Mouse (Mus musculus) CH12.LX (cell line): ENCODE measurements at regions not wholly inside any gene's neighbourhood (a gene's known extent, or its start where the extent isn't known, plus 50 kb on each side); places are given as distances from the start of the nearest gene placed in this dataset.

Experiments
- CTCF ChIP-seq, 2 experiments: IDR thresholded peaks in 1 of 2; conservative IDR thresholded peaks in 1 of 2; 2 replicates each; pipeline ENCODE4 v1.5.1; 2011 to 2012; ENCODE audit warnings: low read depth in 2 of 2, low read length in 2 of 2, improper control_type of control experiment in 1 of 2, inconsistent platforms in 1 of 2, mild to moderate bottlenecking in 1 of 2, moderate library complexity in 1 of 2
- MAFK ChIP-seq: IDR thresholded peaks from 2 replicates; pipeline ENCODE4 v1.6.1; 2011; ENCODE audit warnings: low read length, improper control_type of control experiment; ENCODE audit not compliant: insufficient replicate concordance
- USF1 ChIP-seq: IDR thresholded peaks from 2 replicates; pipeline ENCODE4 v1.6.1; 2014; ENCODE audit warnings: low read depth, mild to moderate bottlenecking, inconsistent platforms, low read length, improper control_type of control experiment

- TF ChIP-seq USF1 (no peak), CTCF (conservative IDR thresholded peaks at IDR 0.05 in 1 of 2, IDR thresholded peaks at IDR 0.05 in 1 of 2; ENCODE audit: low read depth in 2 of 2, low read length in 2 of 2) (no peak), MAFK (no peak)
Observed at GRCm38 (mm10) chr3:51072417-51072816, 151.8 kb upstream of the Noct start.
